Mouse (Mus musculus) intestine, embryonic 15.5 days (tissue): ENCODE measurements at regions not wholly inside any gene's neighbourhood (a gene's known extent, or its start where the extent isn't known, plus 50 kb on each side); places are given as distances from the start of the nearest gene placed in this dataset.

Source experiments
- ATAC-seq: fragments of 200-750 bp; cut with Nextera tagmentation; 2 replicates; pipeline ENCODE4 v1.8.0; 2017; ENCODE audit warnings: moderate TSS enrichment, moderate library complexity
- H3K27ac ChIP-seq: fragments of 300-500 bp; sonication (generic); 2 replicates; pipeline ENCODE4 v1.5.1; 2015; ENCODE audit warnings: mild to moderate bottlenecking, inconsistent platforms
- H3K27me3 ChIP-seq: fragments of 300-500 bp; sonication (generic); replicated peaks from 2 replicates; pipeline ENCODE4 v1.6.1; 2015; ENCODE audit warnings: inconsistent platforms
- H3K36me3 ChIP-seq: fragments of 300-500 bp; sonication (generic); 2 replicates; pipeline ENCODE4 v1.6.1; 2015; ENCODE audit warnings: inconsistent platforms
- H3K4me1 ChIP-seq: fragments of 300-500 bp; sonication (generic); replicated peaks from 2 replicates; pipeline ENCODE4 v1.6.1; 2015; ENCODE audit warnings: inconsistent platforms
- H3K4me2 ChIP-seq: fragments of 300-500 bp; sonication (generic); replicated peaks from 2 replicates; pipeline ENCODE4 v1.6.1; 2015; ENCODE audit warnings: mild to moderate bottlenecking, inconsistent platforms
- H3K4me3 ChIP-seq: fragments of 300-500 bp; sonication (generic); replicated peaks from 2 replicates; pipeline ENCODE4 v1.5.1; 2015; ENCODE audit warnings: inconsistent platforms
- H3K9ac ChIP-seq: fragments of 300-500 bp; sonication (generic); 2 replicates; pipeline ENCODE4 v1.6.1; 2015; ENCODE audit warnings: inconsistent platforms
- H3K9me3 ChIP-seq: fragments of 300-500 bp; sonication (generic); 2 replicates; pipeline ENCODE4 v1.6.1; 2016; ENCODE audit warnings: inconsistent platforms
- WGBS: fragments of 180-500 bp; shearing (Covaris S2); methylation state at CpG from one replicate; pipeline ENCODE4 v1.1.7; 2015; 5-methylcytosine and 5-hydroxymethylcytosine counted together

GRCm38 (mm10) chr13:44530867-44531564, 198.3 kb upstream of the Jarid2 start:
- no peak overlapping the region for H3K4me2 ChIP-seq
- WGBS: 87% methylated on average over 9 of the region's 9 CpGs

GRCm38 (mm10) chr13:44532631-44533180, 196.6 kb upstream of the Jarid2 start:
- H3K4me1 ChIP-seq: no peaks in the 10 kb centered on the region
- no peaks in the 10 kb centered on the region for H3K36me3 ChIP-seq
- H3K4me2 ChIP-seq: no peak overlapping the region
- H3K27me3 ChIP-seq: no peaks in the 10 kb centered on the region
- H3K9me3 ChIP-seq: no peaks in the 10 kb centered on the region
- H3K27ac ChIP-seq: no peak overlapping the region
- WGBS: 68% methylated on average over 11 of the region's 11 CpGs
- no peak overlapping the region for H3K4me3 ChIP-seq
- no peak for ATAC-seq
- H3K9ac ChIP-seq: no peak overlapping the region

More at GRCm38 (mm10) chr13:44530867-44531564, 198.3 kb upstream of the Jarid2 start:
- Histone ChIP-seq H3K27me3 (no peaks in the 10 kb centered on the region), H3K27ac (no peak overlapping the region), H3K36me3 (no peaks in the 10 kb centered on the region), H3K4me1 (no peaks in the 10 kb centered on the region), H3K9me3 (no peaks in the 10 kb centered on the region), H3K4me3 (no peak overlapping the region), H3K9ac (no peak overlapping the region)
- ATAC-seq: no peak

- 83% methylated on average over 6 of the region's 6 CpGs for WGBS
- Histone ChIP-seq H3K4me2 (no peak overlapping the region), H3K4me3 (no peak overlapping the region), H3K36me3 (no peaks in the 10 kb centered on the region), H3K27ac (no peak overlapping the region), H3K9ac (no peak overlapping the region), H3K9me3 (no peaks in the 10 kb centered on the region), H3K27me3 (no peaks in the 10 kb centered on the region), H3K4me1 (no peaks in the 10 kb centered on the region)
- ATAC-seq: no peak
Observed at GRCm38 (mm10) chr13:44534575-44535080, 194.6 kb upstream of the Jarid2 start.

- no peak overlapping the region for H3K4me3 ChIP-seq
- H3K9ac ChIP-seq: no peak overlapping the region
- H3K4me2 ChIP-seq: no peak overlapping the region
- no peak overlapping the region for H3K27ac ChIP-seq
- ATAC-seq: no peak
- no peaks in the 10 kb centered on the region for H3K36me3 ChIP-seq
- 78% methylated on average over 18 of the region's 18 CpGs for WGBS
- no peaks in the 10 kb centered on the region for H3K9me3 ChIP-seq
- H3K27me3 ChIP-seq: no peaks in the 10 kb centered on the region
- H3K4me1 ChIP-seq: no peaks in the 10 kb centered on the region
Observed at GRCm38 (mm10) chr13:44535441-44535840, 193.8 kb upstream of the Jarid2 start.

- no peak overlapping the region for H3K9ac ChIP-seq
- 92% methylated on average over 7 of the region's 7 CpGs for WGBS
- H3K27ac ChIP-seq: no peak overlapping the region
- H3K9me3 ChIP-seq: no peaks in the 10 kb centered on the region
- H3K4me1 ChIP-seq: no peaks in the 10 kb centered on the region
- no peaks in the 10 kb centered on the region for H3K27me3 ChIP-seq
- no peaks in the 10 kb centered on the region for H3K36me3 ChIP-seq
- H3K4me2 ChIP-seq: no peak overlapping the region
- H3K4me3 ChIP-seq: no peak overlapping the region
- ATAC-seq: no peak
Observed at GRCm38 (mm10) chr13:44538238-44538637, 191.0 kb upstream of the Jarid2 start.

GRCm38 (mm10) chr13:44540401-44540800, 188.9 kb upstream of the Jarid2 start:
- Histone ChIP-seq H3K9me3 (no peaks in the 10 kb centered on the region), H3K9ac (no peak overlapping the region), H3K4me1 (no peaks in the 10 kb centered on the region)

GRCm38 (mm10) chr13:44541243-44541653, 188.0 kb upstream of the Jarid2 start:
- ATAC-seq: no peak
- 73% methylated on average over 5 of the region's 5 CpGs for WGBS

More at GRCm38 (mm10) chr13:44540401-44540800, 188.9 kb upstream of the Jarid2 start:
- WGBS: 77% methylated on average over 4 of the region's 4 CpGs
- H3K27ac ChIP-seq: no peak overlapping the region
- ATAC-seq: no peak
- H3K36me3 ChIP-seq: no peaks in the 10 kb centered on the region
- H3K27me3 ChIP-seq: no peaks in the 10 kb centered on the region
- H3K4me2 ChIP-seq: no peak overlapping the region
- H3K4me3 ChIP-seq: no peak overlapping the region

GRCm38 (mm10) chr13:44544786-44545185, 184.5 kb upstream of the Jarid2 start:
- no peak overlapping the region for H3K4me2 ChIP-seq
- H3K4me3 ChIP-seq: no peak overlapping the region
- no peaks in the 10 kb centered on the region for H3K4me1 ChIP-seq
- no peak overlapping the region for H3K9ac ChIP-seq
- WGBS: 82% methylated on average over 9 of the region's 9 CpGs
- no peaks in the 10 kb centered on the region for H3K27me3 ChIP-seq
- ATAC-seq: no peak
- H3K9me3 ChIP-seq: no peaks in the 10 kb centered on the region
- H3K36me3 ChIP-seq: no peaks in the 10 kb centered on the region
- no peak overlapping the region for H3K27ac ChIP-seq

More at GRCm38 (mm10) chr13:44541243-44541653, 188.0 kb upstream of the Jarid2 start:
- Histone ChIP-seq H3K4me1 (no peaks in the 10 kb centered on the region), H3K4me2 (no peak overlapping the region), H3K27ac (no peak overlapping the region), H3K36me3 (no peaks in the 10 kb centered on the region), H3K4me3 (no peak overlapping the region), H3K27me3 (no peaks in the 10 kb centered on the region), H3K9ac (no peak overlapping the region), H3K9me3 (no peaks in the 10 kb centered on the region)

- no peaks in the 10 kb centered on the region for H3K36me3 ChIP-seq
- WGBS: 81% methylated on average over 2 of the region's 2 CpGs
Observed at GRCm38 (mm10) chr13:44546289-44546688, 183.0 kb upstream of the Jarid2 start.

GRCm38 (mm10) chr13:44548880-44549279, 180.4 kb upstream of the Jarid2 start:
- H3K9me3 ChIP-seq: no peaks in the 10 kb centered on the region

More at GRCm38 (mm10) chr13:44546289-44546688, 183.0 kb upstream of the Jarid2 start:
- Histone ChIP-seq H3K27ac (no peak overlapping the region), H3K4me2 (no peak overlapping the region), H3K9me3 (no peaks in the 10 kb centered on the region), H3K27me3 (no peaks in the 10 kb centered on the region), H3K4me3 (no peak overlapping the region), H3K4me1 (no peaks in the 10 kb centered on the region), H3K9ac (no peak overlapping the region)
- ATAC-seq: no peak

GRCm38 (mm10) chr13:44553363-44553762, 175.9 kb upstream of the Jarid2 start:
- no peak for ATAC-seq
- H3K27me3 ChIP-seq: no peaks in the 10 kb centered on the region

More at GRCm38 (mm10) chr13:44548880-44549279, 180.4 kb upstream of the Jarid2 start:
- no peak overlapping the region for H3K4me3 ChIP-seq
- H3K4me1 ChIP-seq: no peaks in the 10 kb centered on the region
- H3K9ac ChIP-seq: no peak overlapping the region
- H3K27me3 ChIP-seq: no peaks in the 10 kb centered on the region
- no peak for ATAC-seq
- H3K27ac ChIP-seq: no peak overlapping the region
- 78% methylated on average over 3 of the region's 3 CpGs for WGBS
- H3K36me3 ChIP-seq: no peaks in the 10 kb centered on the region
- H3K4me2 ChIP-seq: no peak overlapping the region

GRCm38 (mm10) chr13:44554686-44555463, 174.4 kb upstream of the Jarid2 start:
- no peak for ATAC-seq
- no peak overlapping the region for H3K4me3 ChIP-seq
- 73% methylated on average over 9 of the region's 9 CpGs for WGBS
- H3K27me3 ChIP-seq: no peaks in the 10 kb centered on the region
- H3K36me3 ChIP-seq: no peaks in the 10 kb centered on the region
- no peak overlapping the region for H3K9ac ChIP-seq
- no peak overlapping the region for H3K27ac ChIP-seq
- H3K4me2 ChIP-seq: no peak overlapping the region
- H3K9me3 ChIP-seq: no peaks in the 10 kb centered on the region
- no peaks in the 10 kb centered on the region for H3K4me1 ChIP-seq

More at GRCm38 (mm10) chr13:44553363-44553762, 175.9 kb upstream of the Jarid2 start:
- no peaks in the 10 kb centered on the region for H3K4me1 ChIP-seq
- no peaks in the 10 kb centered on the region for H3K36me3 ChIP-seq
- H3K9ac ChIP-seq: no peak overlapping the region
- WGBS: 72% methylated on average over 5 of the region's 5 CpGs
- H3K27ac ChIP-seq: no peak overlapping the region
- no peak overlapping the region for H3K4me2 ChIP-seq
- no peak overlapping the region for H3K4me3 ChIP-seq
- H3K9me3 ChIP-seq: no peaks in the 10 kb centered on the region
